Mouse (Mus musculus): Measurements from ENCODE around the gene Serinc3. TPM values are rescaled to one million over a fixed set of nuclear protein-coding genes. Genes with fewer than 3 reads are reported as not detected.

The Serinc3 gene
- polyA plus RNA-seq, 1 experiment from 2014 or later, result 71.3 TPM

DNA sequence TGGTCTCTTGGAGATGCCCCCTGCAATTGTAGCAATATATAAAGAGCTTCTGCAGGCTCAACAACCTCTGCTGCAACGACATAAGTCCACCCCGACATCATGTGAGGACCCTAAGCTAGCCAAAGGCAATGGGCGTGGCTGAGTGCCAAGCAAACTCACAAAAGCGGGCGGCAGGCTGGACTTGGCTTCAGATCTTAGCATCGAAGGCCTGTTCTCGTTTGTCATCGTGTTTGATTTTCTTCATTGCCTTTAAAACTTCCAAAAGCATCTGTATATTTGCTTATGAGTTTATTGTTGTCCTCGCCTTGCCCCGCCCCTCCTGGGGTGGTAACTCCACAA, 60.9 kb downstream of the Serinc3 start:
- Histone ChIP-seq H3K4me1 (ENCODE audit: control insufficient read depth, insufficient read depth, low read length) (peaks cover 2% of the 10 kb centered on the region; the same call in 1 of the 2 replicates), H3K4me2 (ENCODE audit: low read depth, low read length) (no peak overlapping the region), H3K27me3 (ENCODE audit: control insufficient read depth, insufficient read depth, low read length) (no peaks in the 10 kb centered on the region), H3K9me3 (replicated peaks; ENCODE audit: control insufficient read depth, low read length) (no peaks in the 10 kb centered on the region), H3K9ac (ENCODE audit: low read length) (no peak overlapping the region), H3K4me3 (ENCODE audit: low read length) (no peak overlapping the region), H3K27ac (ENCODE audit: low read length) (no peak overlapping the region), H3K36me3 (ENCODE audit: control insufficient read depth, insufficient read depth) (no peaks in the 10 kb centered on the region)
- 73% methylated on average over 10 of the region's 10 CpGs for WGBS
- ATAC-seq (replicated peaks; ENCODE audit: extremely low read depth, insufficient read depth, low FRiP score), result no peak

- no peak for ATAC-seq (replicated peaks; ENCODE audit: extremely low read depth, insufficient read depth, low FRiP score)
- Histone ChIP-seq H3K4me1 (ENCODE audit: control insufficient read depth, insufficient read depth, low read length) (peaks cover 2% of the 10 kb centered on the region; the same call in 1 of the 2 replicates), H3K4me2 (ENCODE audit: low read depth, low read length) (no peak overlapping the region), H3K9ac (ENCODE audit: low read length) (no peak overlapping the region), H3K36me3 (ENCODE audit: control insufficient read depth, insufficient read depth) (no peaks in the 10 kb centered on the region), H3K9me3 (replicated peaks; ENCODE audit: control insufficient read depth, low read length) (no peaks in the 10 kb centered on the region), H3K4me3 (ENCODE audit: low read length) (no peak overlapping the region), H3K27ac (ENCODE audit: low read length) (no peak overlapping the region), H3K27me3 (ENCODE audit: control insufficient read depth, insufficient read depth, low read length) (no peaks in the 10 kb centered on the region)
- WGBS, result 92% methylated on average over 10 of the region's 10 CpGs
Observed at GRCm38 (mm10) chr2:163583226-163584087, 61.5 kb downstream of the Serinc3 start.

GRCm38 (mm10) chr2:163580069-163580945, 64.6 kb downstream of the Serinc3 start:
- Histone ChIP-seq H3K27me3 (ENCODE audit: control insufficient read depth, insufficient read depth, low read length) (no peaks in the 10 kb centered on the region), H3K36me3 (ENCODE audit: control insufficient read depth, insufficient read depth) (no peaks in the 10 kb centered on the region), H3K4me3 (ENCODE audit: low read length) (no peak overlapping the region), H3K9me3 (replicated peaks; ENCODE audit: control insufficient read depth, low read length) (no peaks in the 10 kb centered on the region), H3K4me2 (ENCODE audit: low read depth, low read length) (no peak overlapping the region), H3K9ac (ENCODE audit: low read length) (no peak overlapping the region), H3K4me1 (ENCODE audit: control insufficient read depth, insufficient read depth, low read length) (peaks cover 2% of the 10 kb centered on the region; the same call in 1 of the 2 replicates), H3K27ac (ENCODE audit: low read length) (no peak overlapping the region)
- no peak for ATAC-seq (replicated peaks; ENCODE audit: extremely low read depth, insufficient read depth, low FRiP score)
- WGBS, result 54% methylated on average over 13 of the region's 13 CpGs

- H3K9me3 ChIP-seq (replicated peaks; ENCODE audit: control insufficient read depth, low read length), result no peaks in the 10 kb centered on the region
- no peak for ATAC-seq (replicated peaks; ENCODE audit: extremely low read depth, insufficient read depth, low FRiP score)
- no peak overlapping the region for H3K27ac ChIP-seq (ENCODE audit: low read length)
- H3K4me3 ChIP-seq (ENCODE audit: low read length), result no peak overlapping the region
- no peak overlapping the region for H3K9ac ChIP-seq (ENCODE audit: low read length)
- H3K4me2 ChIP-seq (ENCODE audit: low read depth, low read length), result no peak overlapping the region
- WGBS, result 76% methylated on average over 2 of the region's 2 CpGs
- peaks cover 2% of the 10 kb centered on the region; the same call in 1 of the 2 replicates for H3K4me1 ChIP-seq (ENCODE audit: control insufficient read depth, insufficient read depth, low read length)
- no peaks in the 10 kb centered on the region for H3K27me3 ChIP-seq (ENCODE audit: control insufficient read depth, insufficient read depth, low read length)
- H3K36me3 ChIP-seq (ENCODE audit: control insufficient read depth, insufficient read depth), result no peaks in the 10 kb centered on the region
Observed at GRCm38 (mm10) chr2:163577986-163578385, 66.9 kb downstream of the Serinc3 start.

- Histone ChIP-seq H3K9me3 (replicated peaks; ENCODE audit: control insufficient read depth, low read length) (no peaks in the 10 kb centered on the region), H3K4me2 (ENCODE audit: low read depth, low read length) (peak overlapping the region; percentile 33), H3K9ac (ENCODE audit: low read length) (no peak overlapping the region), H3K27me3 (ENCODE audit: control insufficient read depth, insufficient read depth, low read length) (no peaks in the 10 kb centered on the region), H3K27ac (ENCODE audit: low read length) (no peak overlapping the region), H3K36me3 (ENCODE audit: control insufficient read depth, insufficient read depth) (no peaks in the 10 kb centered on the region), H3K4me1 (ENCODE audit: control insufficient read depth, insufficient read depth, low read length) (no peaks in the 10 kb centered on the region), H3K4me3 (ENCODE audit: low read length) (no peak overlapping the region)
- WGBS, result 45% methylated on average over 11 of the region's 11 CpGs
- ATAC-seq (replicated peaks; ENCODE audit: extremely low read depth, insufficient read depth, low FRiP score), result no peak
Observed at GRCm38 (mm10) chr2:163575248-163575647, 69.7 kb downstream of the Serinc3 start.

DNA sequence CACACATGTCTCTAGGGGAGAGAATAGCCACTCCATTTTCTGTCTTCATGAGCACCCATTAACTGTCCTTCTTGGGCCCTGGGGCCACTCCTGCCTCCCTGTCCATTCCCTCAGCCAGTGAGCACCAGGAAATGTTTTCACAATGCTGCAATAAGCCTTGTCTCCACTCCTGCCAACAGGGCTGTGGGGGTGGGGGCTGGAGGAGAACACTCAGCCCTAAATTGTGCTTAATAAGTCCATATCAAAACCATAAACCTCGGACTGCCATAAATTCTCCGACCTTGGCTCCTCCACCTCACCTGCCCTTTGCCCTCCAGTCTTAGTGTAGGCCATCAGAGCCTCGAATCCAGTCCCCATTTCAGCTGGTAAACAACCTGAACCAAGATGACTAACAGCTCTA, 70.6 kb downstream of the Serinc3 start:
- Histone ChIP-seq H3K4me1 (ENCODE audit: control insufficient read depth, insufficient read depth, low read length) (no peaks in the 10 kb centered on the region), H3K4me3 (ENCODE audit: low read length) (no peak overlapping the region), H3K27ac (ENCODE audit: low read length) (no peak overlapping the region), H3K4me2 (ENCODE audit: low read depth, low read length) (no peak overlapping the region), H3K27me3 (ENCODE audit: control insufficient read depth, insufficient read depth, low read length) (no peaks in the 10 kb centered on the region), H3K9ac (ENCODE audit: low read length) (no peak overlapping the region), H3K36me3 (ENCODE audit: control insufficient read depth, insufficient read depth) (no peaks in the 10 kb centered on the region), H3K9me3 (replicated peaks; ENCODE audit: control insufficient read depth, low read length) (no peaks in the 10 kb centered on the region)
- WGBS, result 68% methylated on average over 3 of the region's 3 CpGs
- ATAC-seq (replicated peaks; ENCODE audit: extremely low read depth, insufficient read depth, low FRiP score), result no peak

Other genes starting within 250 kb of the Serinc3 start
- gene Jph2, start 247.1 kb downstream of the Serinc3 start, polyA plus RNA-seq (2015; fragmentation: Nextera tagmentation; extraction: Ambion mirVana), result 38.5 and 43.2 TPM in 2 replicates
- gene Oser1, start 220.4 kb downstream of the Serinc3 start, polyA plus RNA-seq (2015; fragmentation: Nextera tagmentation; extraction: Ambion mirVana), result 57.1 and 63.8 TPM in 2 replicates
- gene Gdap1l1, start 206.7 kb downstream of the Serinc3 start, polyA plus RNA-seq (2015; fragmentation: Nextera tagmentation; extraction: Ambion mirVana), result 0.18 and 0.36 TPM in 2 replicates
- gene Fitm2, start 172.5 kb downstream of the Serinc3 start, polyA plus RNA-seq (2015; fragmentation: Nextera tagmentation; extraction: Ambion mirVana), result 14.7 and 15.3 TPM in 2 replicates
- gene R3hdml, start 152.8 kb downstream of the Serinc3 start, polyA plus RNA-seq (2015; fragmentation: Nextera tagmentation; extraction: Ambion mirVana), result not detected in 2 replicates
- 0.16 and 0.77 TPM in 2 replicates for gene Hnf4a, start 138.3 kb downstream of the Serinc3 start, polyA plus RNA-seq (2015; fragmentation: Nextera tagmentation; extraction: Ambion mirVana)
- gene Ttpal, start 42.8 kb downstream of the Serinc3 start, polyA plus RNA-seq (2015; fragmentation: Nextera tagmentation; extraction: Ambion mirVana), result 18.6 and 19.0 TPM in 2 replicates
- 374 and 420 TPM in 2 replicates for gene Pkig, start 13.3 kb upstream of the Serinc3 start, polyA plus RNA-seq (2015; fragmentation: Nextera tagmentation; extraction: Ambion mirVana)
- gene Ada, start 105.1 kb upstream of the Serinc3 start, polyA plus RNA-seq (2015; fragmentation: Nextera tagmentation; extraction: Ambion mirVana), result 5.9 and 10.9 TPM in 2 replicates
- gene Ccn5, start 175.7 kb upstream of the Serinc3 start, polyA plus RNA-seq (2015; fragmentation: Nextera tagmentation; extraction: Ambion mirVana), result 1.3 and 1.7 TPM in 2 replicates
- gene Kcnk15, start 208.5 kb upstream of the Serinc3 start, polyA plus RNA-seq (2015; fragmentation: Nextera tagmentation; extraction: Ambion mirVana), result not detected in 2 replicates